Mouse (Mus musculus) CH12.LX (cell line): ENCODE data around the gene Arl6ip4. TPM values are rescaled to one million over a fixed set of nuclear protein-coding genes. Genes with fewer than 3 reads are reported as not detected.
A peak's percentile ranks its signal among the peaks of the same experiment; 100 is the strongest.

Experiments
- DNase-seq: peaks from one replicate; pipeline ENCODE4 v3.0.0-alpha.2; 2013; ENCODE audit errors: extremely low read depth
- H3K27ac ChIP-seq: 2 replicates; pipeline ENCODE4 v1.5.1; 2012; ENCODE audit warnings: low read depth, mild to moderate bottlenecking, control low read depth, moderate library complexity; ENCODE audit not compliant: insufficient read depth
- H3K27me3 ChIP-seq: replicated peaks from 2 replicates; pipeline ENCODE3; 2012; ENCODE audit warnings: inconsistent platforms
- H3K36me3 ChIP-seq, 2 experiments: replicated peaks in 1 of 2; 2 replicates each; pipeline versions ENCODE3 to v1.6.1; 2012; ENCODE audit warnings: inconsistent platforms in 1 of 2, low read length in 1 of 2, mild to moderate bottlenecking in 1 of 2, mixed read lengths in 1 of 2, moderate library complexity in 1 of 2; ENCODE audit not compliant: control insufficient read depth in 1 of 2, insufficient read depth in 1 of 2
- H3K4me1 ChIP-seq, 2 experiments: 2 replicates each; pipeline ENCODE4 v1.6.1; 2012; ENCODE audit warnings: inconsistent platforms in 1 of 2, moderate library complexity in 1 of 2; ENCODE audit not compliant: insufficient read depth in 2 of 2, control insufficient read depth in 1 of 2
- H3K4me2 ChIP-seq: 2 replicates; pipeline ENCODE4 v1.6.1; 2012; ENCODE audit warnings: low read depth, mild to moderate bottlenecking, control low read depth; ENCODE audit not compliant: poor library complexity, insufficient read depth, severe bottlenecking
- H3K4me3 ChIP-seq, 3 experiments: fragments of 150-350 bp in 1 of 3; sonication (generic) in 1 of 3; replicated peaks in 1 of 3; 2 replicates each; pipeline versions ENCODE3 to v1.5.1; 2011 to 2012; ENCODE audit warnings: low read depth in 2 of 3, low read length in 2 of 3, mild to moderate bottlenecking in 2 of 3, moderate library complexity in 2 of 3, control low read depth in 1 of 3, improper control_type of control experiment in 1 of 3, inconsistent platforms in 1 of 3, mixed read lengths in 1 of 3; ENCODE audit not compliant: poor library complexity in 1 of 3
- H3K79me2 ChIP-seq: replicated peaks from 2 replicates; pipeline ENCODE4 v1.6.1; 2012; ENCODE audit warnings: mild to moderate bottlenecking, moderate library complexity; ENCODE audit not compliant: control insufficient read depth, poor library complexity, insufficient read depth, severe bottlenecking; ENCODE audit errors: extremely low read depth
- H3K9ac ChIP-seq: 2 replicates; pipeline ENCODE4 v1.6.1; 2012; ENCODE audit warnings: low read depth, mild to moderate bottlenecking, control low read depth, moderate library complexity; ENCODE audit not compliant: insufficient read depth
- H3K9me3 ChIP-seq: replicated peaks from 2 replicates; pipeline ENCODE3; 2012; ENCODE audit warnings: low read length, inconsistent platforms, mixed read lengths
- IRF4 ChIP-seq: IDR thresholded peaks from 2 replicates; pipeline ENCODE4 v1.6.1; 2014; ENCODE audit warnings: low read depth, mild to moderate bottlenecking, inconsistent platforms, low read length, improper control_type of control experiment
- JUND ChIP-seq: conservative IDR thresholded peaks from 2 replicates; pipeline ENCODE4 v1.6.1; 2011; ENCODE audit warnings: low read depth, low read length, improper control_type of control experiment
- MAZ ChIP-seq: IDR thresholded peaks from 2 replicates; pipeline ENCODE4 v1.6.1; 2012; ENCODE audit warnings: low read depth, mild to moderate bottlenecking, inconsistent platforms, low read length, improper control_type of control experiment, moderate library complexity
- NRF1 ChIP-seq: IDR thresholded peaks from 2 replicates; pipeline ENCODE4 v1.6.1; 2014; ENCODE audit warnings: low read depth, mild to moderate bottlenecking, inconsistent platforms, low read length, improper control_type of control experiment, moderate library complexity
- POLR2A ChIP-seq: IDR thresholded peaks from 2 replicates; pipeline ENCODE4 v1.6.1; 2011; ENCODE audit warnings: low read depth, mild to moderate bottlenecking, improper control_type of control experiment, low read length
- POLR2AphosphoS2 ChIP-seq: IDR thresholded peaks from 2 replicates; pipeline ENCODE4 v1.6.1; 2011; ENCODE audit warnings: low read depth, low read length, improper control_type of control experiment
- RAD21 ChIP-seq: IDR thresholded peaks from 2 replicates; pipeline ENCODE4 v1.6.1; 2011; ENCODE audit warnings: low read depth, mild to moderate bottlenecking, low read length, improper control_type of control experiment, moderate library complexity
- USF1 ChIP-seq: IDR thresholded peaks from 2 replicates; pipeline ENCODE4 v1.6.1; 2014; ENCODE audit warnings: low read depth, mild to moderate bottlenecking, inconsistent platforms, low read length, improper control_type of control experiment
- USF2 ChIP-seq: conservative IDR thresholded peaks from 2 replicates; pipeline ENCODE4 v1.6.1; 2011; ENCODE audit warnings: low read depth, low read length, improper control_type of control experiment
- ZC3H11A ChIP-seq: IDR thresholded peaks from 2 replicates; pipeline ENCODE4 v1.6.1; 2012; ENCODE audit warnings: low read depth, mild to moderate bottlenecking, inconsistent platforms, low read length, improper control_type of control experiment
- ZNF384 ChIP-seq: IDR thresholded peaks from 2 replicates; pipeline ENCODE4 v1.6.1; 2012; ENCODE audit warnings: low read depth, low read length, improper control_type of control experiment, inconsistent platforms
- dilution Hi-C: fragments of 300-500 bp; cut with MboI; formaldehyde crosslinking; loops from 2 replicates; pipeline ENCODE4 v1.14.3; 2020; ENCODE audit warnings: low sequenced_read_pairs; ENCODE audit not compliant: extremely low pct_unique_long_range_greater_than_20kb, extremely low pct_ligation_motif_present
- in situ Hi-C: fragments of 300-500 bp; cut with MboI; formaldehyde crosslinking; loops from 3 replicates; pipeline ENCODE4 v1.14.3; 2019; ENCODE audit warnings: low sequenced_read_pairs, low pct_ligation_motif_present, low pct_unique_long_range_greater_than_20kb, mixed read lengths
- polyA plus RNA-seq: library from polyadenylated mRNA; unstranded; fragments of >175 nt; gene quantifications from 2 replicates; pipeline ENCODE4 v1.2.1, GENCODE M21; 2012; ENCODE audit warnings: low read depth; ENCODE audit not compliant: insufficient read length
- total RNA-seq, 2 experiments: library from RNA; depleted of rRNA; stranded (reverse); fragments of 300-350 nt in 1 of 2; fragments of >200 nt in 1 of 2; gene quantifications; 2 replicates each; pipeline ENCODE4 v1.2.3; 2012 to 2014

The Arl6ip4 gene
- total and polyA plus RNA-seq, 3 experiments = 37.2 to 130 (median 63.2) TPM

GRCm38 (mm10) chr5:124098923-124099322, 17.0 kb upstream of the Arl6ip4 start:
- in situ Hi-C loops (no loop called here), dilution Hi-C loops (no loop called here)
- no peak for TF ChIP-seq ZC3H11A
- no peak overlapping the region for H3K4me3 ChIP-seq
- peaks cover 0 to 8% of the 10 kb centered on the region in 2 experiments; a peak in 2 of 4 replicates for H3K4me1 ChIP-seq
- no peak for DNase-seq
- H3K9ac ChIP-seq = no peak overlapping the region
- peaks cover 10% of the 10 kb centered on the region for H3K9me3 ChIP-seq
- H3K79me2 ChIP-seq = peaks cover 5% of the 10 kb centered on the region
- H3K27ac ChIP-seq = no peak overlapping the region
- H3K4me2 ChIP-seq = no peak overlapping the region
- H3K27me3 ChIP-seq = peaks cover 2% of the 10 kb centered on the region
- H3K36me3 ChIP-seq = peaks cover 15 to 50% of the 10 kb centered on the region in 2 experiments

- no peak overlapping the region for H3K4me2 ChIP-seq
- H3K9me3 ChIP-seq = peaks cover 10% of the 10 kb centered on the region
- H3K9ac ChIP-seq = no peak overlapping the region
- dilution Hi-C loops = no loop called here
- peaks cover 0 to 1% of the 10 kb centered on the region in 2 experiments; a peak in 2 of 4 replicates for H3K4me1 ChIP-seq
- no peaks in the 10 kb centered on the region for H3K27me3 ChIP-seq
- DNase-seq = no peak
- peaks cover 20 to 46% of the 10 kb centered on the region in 2 experiments for H3K36me3 ChIP-seq
- no peak overlapping the region for H3K4me3 ChIP-seq
- in situ Hi-C loops = no loop called here
- H3K27ac ChIP-seq = no peak overlapping the region
- peaks cover 10% of the 10 kb centered on the region for H3K79me2 ChIP-seq
- TF ChIP-seq MAZ (no peak), IRF4 (no peak), USF2 (no peak), NRF1 (no peak), JUND (no peak), ZNF384 (no peak), RAD21 (no peak), POLR2AphosphoS2 (peak; percentile 72; the same call in 1 of the 2 replicates)
- TF ChIP-seq, all 38 proteins: peak for 1
Measured at GRCm38 (mm10) chr5:124100128-124101044, 15.5 kb upstream of the Arl6ip4 start.

GRCm38 (mm10) chr5:124102326-124102725, 13.6 kb upstream of the Arl6ip4 start:
- in situ Hi-C loops (no loop called here), dilution Hi-C loops (no loop called here)
- no peak overlapping the region for H3K27ac ChIP-seq
- peaks cover 10% of the 10 kb centered on the region for H3K9me3 ChIP-seq
- H3K9ac ChIP-seq = no peak overlapping the region
- H3K36me3 ChIP-seq = peaks cover 20 to 34% of the 10 kb centered on the region in 2 experiments
- H3K4me2 ChIP-seq = no peak overlapping the region
- H3K27me3 ChIP-seq = no peaks in the 10 kb centered on the region
- DNase-seq = peak; percentile 29
- H3K4me3 ChIP-seq = no peak overlapping the region
- H3K79me2 ChIP-seq = peaks cover 10% of the 10 kb centered on the region
- TF ChIP-seq USF1 (no peak), POLR2A (0 out of 2 replicates have a peak, but pooled peaks have one; percentile 23)
- no peaks in the 10 kb centered on the region for H3K4me1 ChIP-seq
